Mouse (Mus musculus) MEL (cell line): ENCODE data around the gene Msl3. TPM values are rescaled to one million over a fixed set of nuclear protein-coding genes. Genes with fewer than 3 reads are reported as not detected.
"Not testable (repeated sequence)": the region's sequence is repeated elsewhere in the genome, so short reads cannot be mapped to it uniquely, and the experiment has no call there.

Source experiments
- DNase-seq: peaks from one replicate; pipeline ENCODE4 v3.0.0; 2011; ENCODE audit warnings: low read depth, low spot score
- H3K27ac ChIP-seq: 2 replicates; pipeline ENCODE4 v1.5.1; 2012; ENCODE audit warnings: low read depth, mild to moderate bottlenecking, control low read depth, low read length, moderate library complexity; ENCODE audit not compliant: control insufficient read depth
- H3K27me3 ChIP-seq, 2 experiments: fragments of 150-350 bp in 1 of 2; sonication (generic) in 1 of 2; 2 replicates each; pipeline ENCODE4 v1.6.1; 2012; ENCODE audit warnings: low read length in 2 of 2, mild to moderate bottlenecking in 2 of 2, improper control_type of control experiment in 1 of 2, moderate library complexity in 1 of 2; ENCODE audit not compliant: insufficient read depth in 2 of 2, control insufficient read depth in 1 of 2
- H3K36me3 ChIP-seq, 2 experiments: 2 replicates each; pipeline ENCODE4 v1.6.1; 2012 to 2014; ENCODE audit warnings: low read length in 2 of 2, improper control_type of control experiment in 1 of 2, inconsistent platforms in 1 of 2, mild to moderate bottlenecking in 1 of 2; ENCODE audit not compliant: insufficient read depth in 2 of 2, control insufficient read depth in 1 of 2
- H3K4me1 ChIP-seq, 2 experiments: fragments of 150-350 bp in 1 of 2; sonication (generic) in 1 of 2; 2 replicates each; pipeline ENCODE4 v1.6.1; 2012; ENCODE audit warnings: low read length in 2 of 2, improper control_type of control experiment in 1 of 2, mild to moderate bottlenecking in 1 of 2; ENCODE audit not compliant: insufficient read depth in 2 of 2, control insufficient read depth in 1 of 2
- H3K4me3 ChIP-seq, 2 experiments: fragments of 150-350 bp in 1 of 2; sonication (generic) in 1 of 2; 2 replicates each; pipeline ENCODE4 v1.5.1; 2012; ENCODE audit warnings: low read depth in 2 of 2, low read length in 2 of 2, mild to moderate bottlenecking in 2 of 2, moderate library complexity in 2 of 2, control low read depth in 1 of 2, improper control_type of control experiment in 1 of 2; ENCODE audit not compliant: control insufficient read depth in 1 of 2, insufficient read depth in 1 of 2
- H3K79me2 ChIP-seq: 2 replicates; pipeline ENCODE4 v1.6.1; 2012; ENCODE audit warnings: mild to moderate bottlenecking, low read length, moderate library complexity; ENCODE audit not compliant: control insufficient read depth, poor library complexity, insufficient read depth
- H3K9ac ChIP-seq: 2 replicates; pipeline ENCODE4 v1.6.1; 2012; ENCODE audit warnings: low read depth, mild to moderate bottlenecking, control low read depth, low read length, moderate library complexity; ENCODE audit not compliant: control insufficient read depth, poor library complexity, severe bottlenecking
- H3K9me3 ChIP-seq: fragments of 150-350 bp; sonication (generic); replicated peaks from 2 replicates; pipeline ENCODE4 v1.6.1; 2012; ENCODE audit warnings: mild to moderate bottlenecking, low read length, improper control_type of control experiment, moderate library complexity; ENCODE audit not compliant: insufficient read depth
- CHD1 ChIP-seq: IDR thresholded peaks from 2 replicates; pipeline ENCODE4 v1.6.1; 2012; ENCODE audit warnings: low read depth, mild to moderate bottlenecking, inconsistent platforms, low read length, improper control_type of control experiment
- CTCF ChIP-seq, 3 experiments: IDR thresholded peaks in 2 of 3; conservative IDR thresholded peaks in 1 of 3; 2 replicates each; pipeline ENCODE4 v1.5.1; 2011 to 2012; ENCODE audit warnings: low read length in 3 of 3, low read depth in 2 of 3, mild to moderate bottlenecking in 2 of 3, improper control_type of control experiment in 1 of 3, inconsistent platforms in 1 of 3, mixed read lengths in 1 of 3, moderate library complexity in 1 of 3; ENCODE audit not compliant: control insufficient read depth in 1 of 3, insufficient read depth in 1 of 3, poor library complexity in 1 of 3, severe bottlenecking in 1 of 3
- ETS1 ChIP-seq: IDR thresholded peaks from 2 replicates; pipeline ENCODE4 v1.6.1; 2012; ENCODE audit warnings: low read depth, mild to moderate bottlenecking, inconsistent platforms, low read length, improper control_type of control experiment, moderate library complexity
- HCFC1 ChIP-seq: IDR thresholded peaks from 2 replicates; pipeline ENCODE4 v1.6.1; 2012; ENCODE audit warnings: low read depth, mild to moderate bottlenecking, inconsistent platforms, low read length, improper control_type of control experiment, moderate library complexity
- MAFK ChIP-seq: IDR thresholded peaks from 2 replicates; pipeline ENCODE4 v1.6.1; 2011; ENCODE audit warnings: low read depth, mild to moderate bottlenecking, low read length, improper control_type of control experiment, borderline replicate concordance
- MEF2A ChIP-seq: IDR thresholded peaks from 2 replicates; pipeline ENCODE4 v1.6.1; 2014; ENCODE audit warnings: low read depth, mild to moderate bottlenecking, inconsistent platforms, low read length, improper control_type of control experiment; ENCODE audit not compliant: poor library complexity, insufficient replicate concordance, severe bottlenecking; ENCODE audit errors: extremely low read depth
- MXI1 ChIP-seq: IDR thresholded peaks from 2 replicates; pipeline ENCODE4 v1.6.1; 2011; ENCODE audit warnings: mild to moderate bottlenecking, low read depth, low read length, improper control_type of control experiment
- NELFE ChIP-seq: IDR thresholded peaks from 2 replicates; pipeline ENCODE4 v1.6.1; 2011; ENCODE audit warnings: low read depth, low read length, improper control_type of control experiment
- POLR2AphosphoS2 ChIP-seq: IDR thresholded peaks from 2 replicates; pipeline ENCODE4 v1.6.1; 2011; ENCODE audit warnings: low read length, improper control_type of control experiment
- RAD21 ChIP-seq: IDR thresholded peaks from 2 replicates; pipeline ENCODE4 v1.6.1; 2011; ENCODE audit warnings: mild to moderate bottlenecking, low read depth, low read length, improper control_type of control experiment
- SMC3 ChIP-seq: IDR thresholded peaks from 2 replicates; pipeline ENCODE4 v1.6.1; 2011; ENCODE audit warnings: low read depth, low read length, improper control_type of control experiment
- TAL1 ChIP-seq: IDR thresholded peaks from 2 replicates; pipeline ENCODE4 v1.6.1; 2012; ENCODE audit warnings: mild to moderate bottlenecking, inconsistent platforms, low read length, moderate library complexity, mixed read lengths
- ZMIZ1 ChIP-seq: IDR thresholded peaks from 2 replicates; pipeline ENCODE4 v1.6.1; 2012; ENCODE audit warnings: low read depth, mild to moderate bottlenecking, inconsistent platforms, low read length, improper control_type of control experiment, moderate library complexity
- polyA plus RNA-seq, 2 experiments: library from polyadenylated mRNA; stranded (reverse) in 1 of 2; unstranded in 1 of 2; fragments of >175 nt in 1 of 2; fragments of >200 nt in 1 of 2; gene quantifications; 2 replicates each; pipeline versions ENCODE4 v1.2.1 to v1.2.4; 2012; ENCODE audit warnings: low replicate concordance in 2 of 2, low read depth in 1 of 2; ENCODE audit not compliant: insufficient read length in 2 of 2, insufficient read depth in 1 of 2, missing spikeins in 1 of 2
- total RNA-seq: library from RNA; depleted of rRNA; stranded (reverse); fragments of 300-350 nt; gene quantifications from 2 replicates; pipeline ENCODE4 v1.2.3, GENCODE M21; 2012

Gene Msl3
- total and polyA plus RNA-seq, 3 experiments, result 76.7 to 229 (median 79.9) TPM

GRCm38 (mm10) chrX:168663982-168664689 lies 9.6 kb downstream of the Msl3 start:
- peaks cover 2 to 16% of the 10 kb centered on the region in 2 experiments for H3K36me3 ChIP-seq

GRCm38 (mm10) chrX:168660236-168660635 lies 13.5 kb downstream of the Msl3 start:
- Histone ChIP-seq H3K27me3 (no peaks in the 10 kb centered on the region), H3K36me3 (peaks cover 0 to 15% of the 10 kb centered on the region in 2 experiments; a peak in 2 of 4 replicates)
- TF ChIP-seq CTCF (IDR thresholded peaks at IDR 0.05 in 2 of 3, conservative IDR thresholded peaks at IDR 0.05 in 1 of 3; ENCODE audit: control insufficient read depth in 1 of 3, insufficient read depth in 1 of 3, low read depth in 2 of 3, low read length in 3 of 3, poor library complexity in 1 of 3, severe bottlenecking in 1 of 3) (peak in 1 of 3 experiments; percentile 23; a peak in 2 of 6 replicates), HCFC1 (no peak)
- TF ChIP-seq, all 39 proteins: peak for 1
- Histone ChIP-seq H3K4me3 (no peak overlapping the region), H3K9ac (no peak overlapping the region), H3K4me1 (no peaks in the 10 kb centered on the region), H3K27ac (no peak overlapping the region), H3K79me2 (peaks cover 3% of the 10 kb centered on the region; the same call in 1 of the 2 replicates), H3K9me3 (no peaks in the 10 kb centered on the region)
- peak; percentile 64 for DNase-seq

More at GRCm38 (mm10) chrX:168663982-168664689, 9.6 kb downstream of the Msl3 start:
- H3K27ac ChIP-seq, result no peak overlapping the region
- H3K4me1 ChIP-seq, result no peaks in the 10 kb centered on the region
- TF ChIP-seq ETS1 (no peak), POLR2AphosphoS2 (peak; percentile 46; the same call in 1 of the 2 replicates)
- no peaks in the 10 kb centered on the region for H3K27me3 ChIP-seq
- no peak overlapping the region for H3K9ac ChIP-seq
- no peak overlapping the region for H3K4me3 ChIP-seq
- H3K79me2 ChIP-seq, result peaks cover 1% of the 10 kb centered on the region; the same call in 1 of the 2 replicates
- no peak for DNase-seq
- no peaks in the 10 kb centered on the region for H3K9me3 ChIP-seq

GRCm38 (mm10) chrX:168659803-168660202 lies 13.9 kb downstream of the Msl3 start:
- DNase-seq, result peak; percentile 66
- not testable (repeated sequence) for H3K9ac ChIP-seq, H3K79me2 ChIP-seq, H3K27ac ChIP-seq, H3K4me3 ChIP-seq, H3K9me3 ChIP-seq, H3K27me3 ChIP-seq, H3K4me1 ChIP-seq
- TF ChIP-seq SMC3 (peak; percentile 30; the same call in 1 of the 2 replicates), CTCF (IDR thresholded peaks at IDR 0.05 in 2 of 3, conservative IDR thresholded peaks at IDR 0.05 in 1 of 3; ENCODE audit: control insufficient read depth in 1 of 3, insufficient read depth in 1 of 3, low read depth in 2 of 3, low read length in 3 of 3, poor library complexity in 1 of 3, severe bottlenecking in 1 of 3) (peak; percentile 20 to 59 (median 45); a peak in 4 of 6 replicates), RAD21 (peak; percentile 23)
- peaks cover 0 to 19% of the 10 kb centered on the region in 2 experiments; a peak in 2 of 4 replicates for H3K36me3 ChIP-seq

GRCm38 (mm10) chrX:168659275-168659674 lies 14.4 kb downstream of the Msl3 start:
- Histone ChIP-seq H3K4me3 (no peak overlapping the region), H3K36me3 (peaks cover 0 to 21% of the 10 kb centered on the region in 2 experiments; a peak in 2 of 4 replicates), H3K27me3 (no peaks in the 10 kb centered on the region), H3K9ac (no peak overlapping the region), H3K79me2 (peaks cover 3% of the 10 kb centered on the region; the same call in 1 of the 2 replicates), H3K9me3 (no peaks in the 10 kb centered on the region), H3K4me1 (no peaks in the 10 kb centered on the region), H3K27ac (no peak overlapping the region)
- DNase-seq, result no peak
- no peak for TF ChIP-seq TAL1
- no peak for TF ChIP-seq CTCF (IDR thresholded peaks at IDR 0.05 in 2 of 3, conservative IDR thresholded peaks at IDR 0.05 in 1 of 3; ENCODE audit: control insufficient read depth in 1 of 3, insufficient read depth in 1 of 3, low read depth in 2 of 3, low read length in 3 of 3, poor library complexity in 1 of 3, severe bottlenecking in 1 of 3)
- TF ChIP-seq CHD1, result no peak
- no peak for TF ChIP-seq MXI1
- TF ChIP-seq NELFE, result no peak
- TF ChIP-seq ZMIZ1, result no peak
- TF ChIP-seq MAFK, result no peak
- no peak for TF ChIP-seq MEF2A
